Mouse (Mus musculus) ES-CJ7 (cell line): ENCODE measurements around the gene Cpm.

Experiments
- DNase-seq: peaks from one replicate; pipeline ENCODE4 v3.0.0; 2011; ENCODE audit warnings: low read depth, low spot score

The Cpm gene

GRCm38 (mm10) chr10:117673913-117674312, 44.6 kb downstream of the Cpm start:
- DNase-seq: no peak

- no peak for DNase-seq
Measured at GRCm38 (mm10) chr10:117674359-117675019, 45.2 kb downstream of the Cpm start.

DNA sequence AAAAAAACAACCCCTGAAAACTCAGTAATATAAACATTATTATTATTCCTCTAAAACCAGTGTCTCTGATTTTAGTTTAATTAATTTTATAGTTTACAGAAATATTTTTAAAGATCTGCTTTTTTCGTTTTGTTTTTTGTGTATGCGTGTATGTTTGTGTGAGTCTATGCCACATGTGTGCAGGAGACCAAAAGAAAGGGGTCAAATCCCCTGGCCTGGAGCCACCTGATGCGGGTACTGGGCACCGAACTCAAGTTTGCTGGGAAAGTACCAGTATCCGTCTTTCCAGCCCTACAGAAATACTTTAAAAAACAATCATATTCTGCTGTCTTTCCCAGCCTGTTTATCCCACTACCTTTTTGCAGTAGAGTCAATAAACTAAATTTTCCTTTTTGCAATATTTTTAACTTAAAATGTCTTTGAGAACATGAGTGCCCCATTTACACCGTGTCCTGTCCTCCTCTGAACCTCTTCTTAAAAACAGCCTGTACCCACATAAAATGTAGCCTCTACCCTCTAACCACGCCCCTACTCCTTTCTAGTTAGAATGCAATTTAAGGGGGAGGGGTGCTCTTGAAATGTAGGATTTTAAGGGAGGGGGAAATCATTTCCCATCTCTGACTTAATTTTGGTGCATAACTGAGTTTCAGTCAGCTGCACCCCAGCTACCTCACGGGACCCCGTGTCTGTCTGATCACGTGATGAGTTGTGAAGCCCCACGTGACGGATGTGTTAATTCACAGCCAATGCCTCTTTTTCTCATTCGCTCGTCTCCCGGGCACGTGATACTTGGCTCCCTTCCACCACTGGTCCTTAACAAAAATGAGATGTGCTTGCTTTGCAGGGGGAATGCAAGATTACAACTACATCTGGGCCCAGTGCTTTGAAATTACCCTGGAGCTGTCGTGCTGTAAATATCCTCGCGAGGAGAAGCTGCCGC, 46.1 kb downstream of the Cpm start:
- peak; percentile 63 for DNase-seq

DNA sequence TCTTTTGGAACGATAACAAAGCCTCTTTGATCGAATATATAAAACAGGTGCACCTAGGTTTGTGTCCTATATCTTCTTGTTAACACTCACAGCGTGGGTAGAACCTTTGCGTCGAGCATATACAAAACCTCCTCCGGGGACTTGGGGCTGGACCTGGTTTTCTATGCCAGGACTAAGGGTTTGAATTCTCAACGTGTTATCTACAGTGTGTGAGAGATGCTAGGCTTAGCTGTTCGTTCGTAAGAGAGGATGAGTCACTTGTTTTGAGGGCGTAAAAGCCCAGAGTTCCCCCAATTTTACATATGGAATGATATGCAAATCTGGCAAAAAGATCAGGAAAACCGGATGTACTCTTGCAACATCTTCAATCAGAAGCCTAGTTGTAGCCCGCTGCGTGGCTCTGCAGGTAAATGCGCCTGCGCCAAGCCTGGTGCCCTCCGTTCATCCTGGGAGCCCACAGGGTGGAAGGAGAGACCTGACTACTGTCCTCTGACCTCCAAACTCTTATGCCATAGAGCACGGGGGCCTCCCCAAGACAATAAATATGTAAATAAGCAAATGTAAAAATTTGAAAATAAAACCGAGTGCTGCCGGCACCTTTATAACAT, 46.8 kb downstream of the Cpm start:
- DNase-seq: no peak

- DNase-seq: peak; percentile 45
Measured at GRCm38 (mm10) chr10:117676644-117677313, 47.5 kb downstream of the Cpm start.

DNA sequence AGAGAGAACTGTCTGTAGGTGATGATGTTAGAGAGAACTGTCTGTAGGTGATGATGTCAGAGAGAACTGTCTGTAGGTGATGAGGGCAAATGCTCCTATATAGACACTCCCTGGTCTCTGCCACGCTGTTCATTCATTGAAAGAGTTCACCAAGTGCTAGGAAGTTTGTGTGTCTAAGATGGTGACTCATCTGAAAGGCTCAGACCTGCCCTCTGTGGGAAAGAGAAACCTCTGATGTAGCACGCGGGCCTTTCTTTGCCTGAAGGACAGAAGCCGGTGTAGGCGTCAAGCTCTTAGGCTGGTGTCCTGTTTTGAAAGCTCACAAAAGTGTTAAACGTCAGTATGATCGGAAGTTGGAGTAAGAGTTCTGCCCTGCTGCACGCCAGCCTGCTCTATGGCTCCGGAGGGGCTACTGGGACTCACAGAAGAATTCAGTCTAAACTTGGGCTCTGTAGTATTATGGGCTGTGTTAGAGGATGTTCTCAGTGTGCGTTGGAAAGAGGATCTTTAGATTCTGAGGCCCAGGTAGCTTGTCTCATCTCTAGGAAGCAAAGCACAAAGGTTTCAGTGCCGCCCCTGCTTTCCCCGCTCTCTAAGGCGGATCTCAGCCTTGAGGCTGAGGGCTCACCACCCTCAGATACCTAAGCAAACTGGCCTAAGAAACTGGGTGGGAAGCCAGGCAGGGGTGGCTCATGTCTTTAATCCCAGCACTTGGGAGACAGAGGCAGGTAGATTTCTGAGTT, 48.4 kb downstream of the Cpm start:
- no peak for DNase-seq

- no peak for DNase-seq
Measured at GRCm38 (mm10) chr10:117678357-117678756, 49.1 kb downstream of the Cpm start.

GRCm38 (mm10) chr10:117679029-117679686, 49.9 kb downstream of the Cpm start:
- DNase-seq: no peak

GRCm38 (mm10) chr10:117679963-117680473, 50.7 kb downstream of the Cpm start:
- no peak for DNase-seq

- no peak for DNase-seq
Measured at GRCm38 (mm10) chr10:117680868-117681513, 51.7 kb downstream of the Cpm start.

DNA sequence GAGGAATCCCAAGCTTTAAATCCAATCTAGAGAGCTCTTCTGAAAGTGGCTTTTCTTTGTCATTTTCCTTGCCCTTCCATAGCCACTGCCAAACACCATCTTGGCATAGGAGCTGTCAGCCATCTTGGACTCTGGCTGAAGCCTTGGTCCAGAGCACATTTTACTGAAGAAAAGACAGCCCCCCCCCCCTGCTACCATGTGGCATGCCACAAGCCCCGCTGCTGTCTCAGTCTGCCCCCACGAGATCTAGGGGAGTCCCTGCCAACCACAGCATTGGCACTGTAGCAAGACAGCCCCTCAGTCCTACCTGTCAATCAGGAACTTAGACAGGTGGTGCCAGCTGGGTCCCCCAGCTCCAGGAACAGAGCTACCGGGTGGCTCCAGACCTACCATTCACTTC, 52.2 kb downstream of the Cpm start:
- no peak for DNase-seq

GRCm38 (mm10) chr10:117681999-117682857, 52.9 kb downstream of the Cpm start:
- DNase-seq: peak; percentile 86

DNA sequence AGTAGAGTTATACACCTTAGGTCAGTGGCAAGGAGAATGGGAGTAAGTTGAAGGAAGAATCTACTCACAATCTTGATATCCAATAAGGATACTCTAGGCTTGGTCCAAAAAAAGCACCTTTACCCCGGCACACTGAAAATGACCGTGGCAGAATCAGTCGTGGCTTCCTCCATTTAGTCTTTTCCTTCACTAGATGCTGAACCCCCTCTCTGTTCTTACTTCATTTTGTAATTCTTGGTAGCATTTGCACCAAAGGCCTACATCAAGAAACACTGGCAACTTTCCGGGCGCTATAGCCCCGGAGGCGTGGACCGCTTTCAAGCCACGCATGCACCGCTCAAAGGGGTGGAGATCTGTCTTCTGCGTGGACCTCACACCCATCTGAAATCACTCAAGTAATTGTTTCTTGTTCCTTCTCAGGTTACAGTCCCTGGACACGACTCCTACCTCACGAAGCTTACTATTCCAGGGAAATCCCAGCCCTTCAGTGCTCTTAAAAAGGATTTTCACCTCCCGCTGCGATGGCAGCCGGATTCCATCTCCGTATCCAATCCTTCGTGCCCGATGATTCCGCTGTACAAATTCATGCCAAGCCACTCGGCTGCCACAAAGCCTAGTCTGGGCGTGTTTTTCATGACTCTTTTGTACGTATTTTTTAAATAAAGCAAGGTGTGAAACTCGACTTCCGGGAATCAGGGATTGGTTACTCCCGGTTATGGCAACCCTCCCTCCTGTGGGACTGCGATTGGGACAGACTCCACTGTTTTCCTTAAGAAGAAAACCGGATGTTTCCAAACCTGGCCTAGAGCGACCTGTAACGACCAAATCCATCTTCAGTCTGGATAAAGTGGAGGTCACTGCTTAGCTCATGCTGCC, 53.8 kb downstream of the Cpm start:
- DNase-seq: peak; percentile 31

DNA sequence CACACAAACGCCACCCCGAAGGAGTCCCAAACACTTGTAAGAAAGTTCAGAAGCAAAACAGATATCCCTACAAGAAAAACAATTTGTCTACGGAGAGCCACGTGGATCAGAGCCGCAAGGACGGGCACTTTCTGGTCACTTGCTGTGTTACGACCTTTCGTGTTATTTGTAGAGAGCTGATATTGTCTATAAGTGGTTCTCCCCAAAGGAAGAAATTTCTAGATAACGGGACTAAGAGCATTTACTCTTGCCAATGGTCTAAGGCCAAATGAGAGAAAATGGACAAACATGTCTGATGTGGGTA, 54.4 kb downstream of the Cpm start:
- no peak for DNase-seq

DNA sequence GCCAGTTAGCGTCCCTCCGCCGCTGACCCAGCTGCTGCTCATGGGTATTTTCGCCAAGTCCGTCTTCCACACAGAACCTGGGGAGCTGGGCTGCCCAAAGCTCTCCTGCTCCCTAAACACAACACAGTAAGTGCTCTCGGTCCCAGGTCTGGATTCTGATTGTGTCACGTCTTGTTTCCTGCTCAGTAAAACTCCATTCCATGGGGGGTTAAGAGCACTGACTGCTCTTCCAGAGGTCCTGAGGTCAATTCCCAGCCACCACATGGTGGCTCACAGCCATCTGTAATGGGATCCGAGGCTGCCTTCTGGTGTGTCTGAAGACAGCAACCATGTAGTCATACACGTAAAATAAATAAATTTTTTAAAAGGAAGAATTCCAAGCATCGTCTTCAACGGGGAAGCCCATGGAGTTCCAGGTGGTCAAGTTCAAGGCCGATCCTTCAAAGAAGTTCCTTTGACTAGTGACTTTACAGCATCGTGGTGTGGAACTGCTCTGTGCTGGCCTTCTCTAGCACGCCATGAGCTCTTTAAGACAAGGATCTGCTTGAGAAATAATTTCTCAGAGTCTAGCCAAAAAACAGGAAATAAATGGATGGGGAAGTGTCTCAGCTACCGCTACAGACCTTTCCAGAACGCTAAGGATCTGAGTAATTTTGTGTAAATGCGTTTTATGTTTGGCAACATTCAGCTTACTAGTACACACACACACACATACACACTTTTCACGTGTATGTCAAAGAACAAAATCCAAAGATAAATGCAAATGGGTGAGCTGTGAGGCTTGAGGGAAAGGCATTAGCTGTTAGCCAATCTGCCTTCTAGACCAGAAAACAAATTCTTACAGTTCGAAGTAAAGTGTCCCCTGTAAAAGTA, 55.2 kb downstream of the Cpm start:
- DNase-seq: no peak

- DNase-seq: no peak
Measured at GRCm38 (mm10) chr10:117685171-117685848, 56.0 kb downstream of the Cpm start.
